Mouse (Mus musculus): Measurements from ENCODE around the gene Gstp3.

GRCm38 (mm10) chr19:4072706-4073424, 13.5 kb upstream of the Gstp3 start:
- TF ChIP-seq CTCF (IDR thresholded peaks at IDR 0.05; ENCODE audit: borderline replicate concordance, control insufficient read depth, extremely low read depth, insufficient read depth, low read length, poor library complexity) (no peak), POLR2A (IDR thresholded peaks at IDR 0.05; ENCODE audit: control insufficient read depth, extremely low read depth, insufficient read depth, low read length, poor library complexity) (no peak)

All from thymus, adult 2 months (tissue).